Mouse (Mus musculus) CD8-positive naive resting alpha-beta T cell, adult 57 days (primary cell): ENCODE data around the gene Slc13a1. TPM values are rescaled to one million over a fixed set of nuclear protein-coding genes. Genes with fewer than 3 reads are reported as not detected.

Experiments used
- total RNA-seq: library from RNA; stranded (reverse); gene quantifications from one replicate; pipeline ENCODE4 v1.2.4, GENCODE M21; 2023

Slc13a1 gene
- total RNA-seq = 0.77 TPM

DNA sequence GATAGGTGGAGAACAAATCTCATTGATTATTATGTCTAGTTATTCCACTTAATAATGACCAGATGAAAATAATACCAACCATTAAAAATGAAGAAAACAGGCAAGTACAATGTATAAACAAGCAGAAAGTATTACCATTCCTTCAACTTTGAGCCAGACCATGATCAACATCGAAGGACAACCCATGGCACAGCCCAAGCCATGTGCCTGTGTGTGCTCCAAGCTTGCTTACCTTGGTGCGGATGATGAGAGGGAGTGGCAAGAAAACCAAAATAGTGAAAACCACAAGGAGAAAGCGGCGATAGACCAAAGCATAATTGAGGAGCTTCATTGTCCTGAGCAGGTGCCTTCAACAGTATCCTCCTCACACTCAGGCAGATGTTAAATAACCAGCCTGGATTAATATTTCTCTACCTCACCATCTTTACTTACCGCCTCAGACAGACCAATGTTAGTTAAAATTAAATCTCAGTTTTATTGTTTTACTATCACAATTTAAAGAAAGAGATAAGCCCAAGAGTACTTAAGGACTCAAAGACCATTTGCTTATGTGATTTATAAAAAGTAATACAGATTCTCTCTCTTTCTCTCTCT, at the start of gene Slc13a1:
Slc13a1 (minus strand) TSS at position 359 of the 594 bp plus-strand sequence.

Other genes with a start within 250 kb of the Slc13a1 start
- not detected for gene Tas2r118, start 198.0 kb downstream of the Slc13a1 start, total RNA-seq